Mouse (Mus musculus) lung, embryonic 16.5 days (tissue): ENCODE measurements around the gene Scgb1c1. TPM values are rescaled to one million over a fixed set of nuclear protein-coding genes. Genes with fewer than 3 reads are reported as not detected.

ENCODE experiments used
- ATAC-seq: fragments of 200-750 bp; cut with Nextera tagmentation; 2 replicates; pipeline ENCODE4 v1.8.0; 2017; ENCODE audit warnings: low read depth, mild to moderate bottlenecking, moderate library complexity
- H3K27ac ChIP-seq: fragments of 300-500 bp; sonication (generic); 2 replicates; pipeline ENCODE4 v1.5.1; 2014; ENCODE audit warnings: mild to moderate bottlenecking, control low read depth, low read length
- H3K27me3 ChIP-seq: fragments of 300-500 bp; sonication (generic); 2 replicates; pipeline ENCODE4 v1.6.1; 2014; ENCODE audit warnings: low read depth, low read length, mixed read lengths; ENCODE audit not compliant: control insufficient read depth, insufficient read depth
- H3K36me3 ChIP-seq: fragments of 300-500 bp; sonication (generic); 2 replicates; pipeline ENCODE4 v1.6.1; 2014; ENCODE audit warnings: low read length; ENCODE audit not compliant: control insufficient read depth, insufficient read depth
- H3K4me1 ChIP-seq: fragments of 300-500 bp; sonication (generic); replicated peaks from 2 replicates; pipeline ENCODE4 v1.6.1; 2014; ENCODE audit warnings: low read length, mixed read lengths; ENCODE audit not compliant: control insufficient read depth, insufficient read depth
- H3K4me2 ChIP-seq: fragments of 300-500 bp; sonication (generic); 2 replicates; pipeline ENCODE4 v1.6.1; 2014; ENCODE audit warnings: low read depth, low read length, control low read depth
- H3K4me3 ChIP-seq: fragments of 300-500 bp; sonication (generic); 2 replicates; pipeline ENCODE4 v1.5.1; 2014; ENCODE audit warnings: mild to moderate bottlenecking, low read length, control low read depth
- H3K9ac ChIP-seq: fragments of 300-500 bp; sonication (generic); 2 replicates; pipeline ENCODE4 v1.6.1; 2014; ENCODE audit warnings: low read length, control low read depth
- H3K9me3 ChIP-seq: fragments of 300-500 bp; sonication (generic); 2 replicates; pipeline ENCODE4 v1.6.1; 2016; ENCODE audit warnings: low read length; ENCODE audit not compliant: control insufficient read depth
- WGBS: fragments of 180-500 bp; shearing (Covaris S2); extraction: QIAGEN DNeasy Blood & Tissue Kit; methylation state at CpG from one replicate; pipeline ENCODE4 v1.1.7; 2014; 5-methylcytosine and 5-hydroxymethylcytosine counted together
- polyA plus RNA-seq: library from polyadenylated mRNA; unstranded; fragments of >200 nt; fragmentation: Nextera tagmentation; extraction: Ambion mirVana; gene quantifications from 2 replicates; pipeline ENCODE4 v1.2.1, GENCODE M21; 2015

Scgb1c1 gene
- polyA plus RNA-seq, 1 experiment from 2014 or later, result 0.39 TPM

- ATAC-seq, result no peak
- peaks cover 12% of the 10 kb centered on the region for H3K4me1 ChIP-seq
- H3K4me2 ChIP-seq, result no peak overlapping the region
- peaks cover 24% of the 10 kb centered on the region for H3K36me3 ChIP-seq
- H3K9me3 ChIP-seq, result no peaks in the 10 kb centered on the region
- no peaks in the 10 kb centered on the region for H3K27me3 ChIP-seq
- no peak overlapping the region for H3K27ac ChIP-seq
- WGBS, result 95% methylated on average over 4 of the region's 4 CpGs
- H3K4me3 ChIP-seq, result no peak overlapping the region
- no peak overlapping the region for H3K9ac ChIP-seq
Measured at GRCm38 (mm10) chr7:140851916-140852315, 6.6 kb downstream of the Scgb1c1 start.

GRCm38 (mm10) chr7:140853386-140853785 lies 8.0 kb downstream of the Scgb1c1 start:
- Histone ChIP-seq H3K4me2 (no peak overlapping the region), H3K4me1 (peaks cover 13% of the 10 kb centered on the region), H3K9ac (no peak overlapping the region), H3K9me3 (no peaks in the 10 kb centered on the region), H3K36me3 (peaks cover 24% of the 10 kb centered on the region), H3K27ac (no peak overlapping the region), H3K4me3 (no peak overlapping the region), H3K27me3 (no peaks in the 10 kb centered on the region)
- no peak for ATAC-seq
- WGBS, result 81% methylated on average over 9 of the region's 9 CpGs

GRCm38 (mm10) chr7:140854483-140854882 lies 9.1 kb downstream of the Scgb1c1 start:
- peaks cover 26% of the 10 kb centered on the region for H3K36me3 ChIP-seq

GRCm38 (mm10) chr7:140855181-140855580 lies 9.8 kb downstream of the Scgb1c1 start:
- peaks cover 17% of the 10 kb centered on the region for H3K4me1 ChIP-seq
- peaks cover 28% of the 10 kb centered on the region for H3K36me3 ChIP-seq
- H3K27me3 ChIP-seq, result no peaks in the 10 kb centered on the region
- peak overlapping the region; percentile 83 for H3K9ac ChIP-seq
- no peak for ATAC-seq
- H3K4me2 ChIP-seq, result peak overlapping the region; percentile 98
- WGBS, result 67% methylated on average over 9 of the region's 9 CpGs
- peak overlapping the region; percentile 68 for H3K4me3 ChIP-seq
- no peaks in the 10 kb centered on the region for H3K9me3 ChIP-seq
- no peak overlapping the region; the same call in 1 of the 2 replicates for H3K27ac ChIP-seq

More at GRCm38 (mm10) chr7:140854483-140854882, 9.1 kb downstream of the Scgb1c1 start:
- Histone ChIP-seq H3K4me3 (no peak overlapping the region), H3K4me2 (no peak overlapping the region), H3K27ac (no peak overlapping the region), H3K4me1 (peaks cover 17% of the 10 kb centered on the region), H3K9me3 (no peaks in the 10 kb centered on the region), H3K9ac (no peak overlapping the region), H3K27me3 (no peaks in the 10 kb centered on the region)
- no peak for ATAC-seq
- WGBS, result 90% methylated on average over 18 of the region's 18 CpGs

- Histone ChIP-seq H3K27ac (peak within 1 kb of the TSS; percentile 95), H3K4me2 (peak within 1 kb of the TSS; percentile 98), H3K36me3 (peaks cover 28% of the 10 kb centered on the region), H3K4me1 (peaks cover 17% of the 10 kb centered on the region), H3K4me3 (peak within 1 kb of the TSS; percentile 68), H3K9me3 (no peaks in the 10 kb centered on the region), H3K27me3 (no peaks in the 10 kb centered on the region), H3K9ac (peak within 1 kb of the TSS; percentile 83)
- ATAC-seq, result peak; percentile 86
- WGBS, result under 1% methylated on average over 51 of the region's 51 CpGs
Measured at GRCm38 (mm10) chr7:140855860-140856784, 10.8 kb downstream of the Scgb1c1 start, which contains the start of gene Gm45785. Gm45785 (minus strand) TSS chr7:140856331.

GRCm38 (mm10) chr7:140856785-140857549 lies 11.6 kb downstream of the Scgb1c1 start, which contains the start of gene Ric8a:
Ric8a (plus strand) TSS chr7:140856957.
- H3K4me2 ChIP-seq, result peak within 1 kb of the TSS; percentile 98
- peak; percentile 83 for ATAC-seq
- H3K36me3 ChIP-seq, result peaks cover 29% of the 10 kb centered on the region
- under 1% methylated on average over 50 of the region's 50 CpGs for WGBS
- peak within 1 kb of the TSS; percentile 95 for H3K27ac ChIP-seq
- peaks cover 17% of the 10 kb centered on the region for H3K4me1 ChIP-seq
- H3K4me3 ChIP-seq, result peak within 1 kb of the TSS; percentile 68
- no peaks in the 10 kb centered on the region for H3K27me3 ChIP-seq
- H3K9ac ChIP-seq, result peak within 1 kb of the TSS; percentile 83
- H3K9me3 ChIP-seq, result no peaks in the 10 kb centered on the region

GRCm38 (mm10) chr7:140857550-140858505 lies 12.5 kb downstream of the Scgb1c1 start, which contains the start of gene Bet1l:
Bet1l (minus strand) TSS chr7:140857577.
- ATAC-seq, result peak; percentile 27
- H3K9ac ChIP-seq, result peak within 1 kb of the TSS; percentile 83
- peak within 1 kb of the TSS; percentile 95 for H3K27ac ChIP-seq
- peaks cover 17% of the 10 kb centered on the region for H3K4me1 ChIP-seq
- peak within 1 kb of the TSS; percentile 98 for H3K4me2 ChIP-seq
- peak within 1 kb of the TSS; percentile 68 for H3K4me3 ChIP-seq
- no peaks in the 10 kb centered on the region for H3K9me3 ChIP-seq
- WGBS, result 28% methylated on average over 40 of the region's 40 CpGs
- no peaks in the 10 kb centered on the region for H3K27me3 ChIP-seq
- H3K36me3 ChIP-seq, result peaks cover 23% of the 10 kb centered on the region

- peak overlapping the region; percentile 98 for H3K4me2 ChIP-seq
- H3K4me1 ChIP-seq, result peaks cover 17% of the 10 kb centered on the region
- 92% methylated on average over 8 of the region's 8 CpGs for WGBS
- H3K9ac ChIP-seq, result no peak overlapping the region
- ATAC-seq, result no peak
- H3K4me3 ChIP-seq, result no peak overlapping the region
- no peaks in the 10 kb centered on the region for H3K9me3 ChIP-seq
- no peaks in the 10 kb centered on the region for H3K27me3 ChIP-seq
- H3K36me3 ChIP-seq, result peaks cover 22% of the 10 kb centered on the region
- no peak overlapping the region for H3K27ac ChIP-seq
Measured at GRCm38 (mm10) chr7:140858746-140859145, 13.4 kb downstream of the Scgb1c1 start.
